Mouse (Mus musculus) hindbrain, embryonic 10.5 days (tissue): ENCODE data around the gene Pfkm. TPM values are rescaled to one million over a fixed set of nuclear protein-coding genes. Genes with fewer than 3 reads are reported as not detected.

Source experiments
- DNase-seq: peaks from one replicate; pipeline ENCODE4 v3.0.0-alpha.2; 2017; ENCODE audit warnings: low spot score
- H3K27ac ChIP-seq: fragments of 300-500 bp; sonication (generic); 2 replicates; pipeline ENCODE4 v1.5.1; 2016; ENCODE audit warnings: mild to moderate bottlenecking, moderate library complexity
- H3K27me3 ChIP-seq: fragments of 300-500 bp; sonication (generic); 2 replicates; pipeline ENCODE4 v1.6.1; 2016; ENCODE audit warnings: mild to moderate bottlenecking; ENCODE audit not compliant: poor library complexity, insufficient read depth, severe bottlenecking
- H3K36me3 ChIP-seq: fragments of 300-500 bp; sonication (generic); 2 replicates; pipeline ENCODE4 v1.6.1; 2016; ENCODE audit warnings: mild to moderate bottlenecking, moderate library complexity
- H3K4me1 ChIP-seq: fragments of 300-500 bp; sonication (generic); replicated peaks from 2 replicates; pipeline ENCODE4 v1.6.1; 2016; ENCODE audit warnings: mild to moderate bottlenecking
- H3K4me3 ChIP-seq: fragments of 300-500 bp; sonication (generic); 2 replicates; pipeline ENCODE4 v1.5.1; 2016; ENCODE audit warnings: mild to moderate bottlenecking, moderate library complexity
- H3K9me3 ChIP-seq: fragments of 300-500 bp; sonication (generic); 2 replicates; pipeline ENCODE4 v1.6.1; 2016; ENCODE audit warnings: mild to moderate bottlenecking, moderate library complexity
- WGBS: fragments of 180-500 bp; shearing (Covaris S2); methylation state at CpG from one replicate; pipeline ENCODE4 v1.1.7; 2016; 5-methylcytosine and 5-hydroxymethylcytosine counted together
- polyA plus RNA-seq: library from polyadenylated mRNA; unstranded; fragments of >200 nt; fragmentation: Nextera tagmentation; extraction: Ambion mirVana; gene quantifications from 2 replicates; pipeline ENCODE4 v1.2.1, GENCODE M21; 2016

The Pfkm gene
- polyA plus RNA-seq, 1 experiment from 2014 or later: 37.9 TPM

DNA sequence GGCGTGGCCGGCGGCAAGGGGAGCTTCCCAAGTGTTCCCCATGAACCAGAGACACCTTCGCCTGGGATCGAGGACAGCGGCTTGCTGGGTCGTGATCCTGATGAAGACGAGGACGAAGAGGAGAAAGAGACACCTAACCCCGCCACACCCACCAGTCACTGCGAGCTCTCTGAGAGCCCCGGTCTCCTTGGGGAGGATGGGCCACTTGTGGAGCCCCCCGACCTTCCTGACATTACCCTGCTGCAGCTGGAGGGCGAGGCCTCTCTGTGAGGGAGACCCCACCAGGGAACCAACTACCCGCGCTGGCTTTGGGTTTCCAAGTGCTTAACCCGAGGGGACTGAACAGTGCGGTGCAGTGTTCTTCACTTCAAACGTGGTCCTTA lies 76.2 kb downstream of the Pfkm start:
- Histone ChIP-seq H3K27ac (peak overlapping the region; percentile 89), H3K4me3 (peak overlapping the region; percentile 59), H3K36me3 (no peaks in the 10 kb centered on the region), H3K27me3 (peaks cover 79% of the 10 kb centered on the region), H3K9me3 (no peaks in the 10 kb centered on the region), H3K4me1 (peaks cover 48% of the 10 kb centered on the region)
- 3% methylated on average over 19 of the region's 19 CpGs for WGBS
- no peak for DNase-seq

DNA sequence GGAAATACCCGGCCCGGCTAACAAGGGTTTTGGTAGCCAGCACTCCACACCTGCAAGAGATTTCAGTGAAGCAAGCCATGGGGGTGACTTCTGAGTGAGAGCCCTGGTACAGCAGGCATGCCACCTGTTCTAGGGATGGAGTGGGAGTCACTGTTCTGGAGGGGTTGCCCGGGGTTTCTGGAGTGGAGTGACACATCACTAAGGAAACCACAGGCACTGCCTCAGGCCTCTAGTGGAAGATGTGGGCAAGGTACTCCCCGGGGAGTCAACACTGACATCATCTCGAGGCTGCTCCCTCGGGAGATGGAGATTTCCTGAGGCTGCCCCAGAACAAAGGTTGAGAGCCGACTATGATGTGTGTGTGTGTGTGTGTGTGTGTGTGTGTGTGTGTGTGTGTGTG lies 78.0 kb downstream of the Pfkm start:
- Histone ChIP-seq H3K27ac (no peak overlapping the region), H3K9me3 (no peaks in the 10 kb centered on the region), H3K4me1 (peaks cover 48% of the 10 kb centered on the region), H3K36me3 (no peaks in the 10 kb centered on the region), H3K4me3 (peak overlapping the region; percentile 59; the same call in 1 of the 2 replicates), H3K27me3 (peaks cover 75% of the 10 kb centered on the region)
- WGBS: 41% methylated on average over 7 of the region's 7 CpGs
- peak; percentile 29 for DNase-seq

DNA sequence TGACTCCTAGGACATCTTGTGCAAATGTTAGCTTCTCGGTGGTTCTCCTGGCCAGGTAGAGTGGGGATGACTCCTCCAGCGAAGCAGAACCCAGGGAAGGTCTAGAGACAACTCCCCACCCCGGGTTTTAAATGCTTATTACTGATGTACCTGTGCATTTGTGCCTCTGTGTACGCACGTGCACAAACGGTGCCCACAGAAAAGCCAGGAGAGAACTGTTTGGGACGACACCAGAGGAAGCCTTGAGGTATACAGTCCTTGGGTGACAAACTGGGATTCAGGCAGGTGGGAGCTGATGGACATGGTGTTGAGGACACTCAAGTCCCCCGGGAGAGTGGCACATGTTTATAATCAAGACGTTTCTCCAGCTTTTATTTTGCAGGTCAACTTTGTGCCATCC lies 78.5 kb downstream of the Pfkm start:
- no peak overlapping the region for H3K27ac ChIP-seq
- H3K27me3 ChIP-seq: peaks cover 70% of the 10 kb centered on the region
- H3K36me3 ChIP-seq: no peaks in the 10 kb centered on the region
- H3K4me3 ChIP-seq: no peak overlapping the region
- WGBS: 75% methylated on average over 9 of the region's 9 CpGs
- H3K4me1 ChIP-seq: peaks cover 48% of the 10 kb centered on the region
- H3K9me3 ChIP-seq: no peaks in the 10 kb centered on the region
- DNase-seq: no peak

DNA sequence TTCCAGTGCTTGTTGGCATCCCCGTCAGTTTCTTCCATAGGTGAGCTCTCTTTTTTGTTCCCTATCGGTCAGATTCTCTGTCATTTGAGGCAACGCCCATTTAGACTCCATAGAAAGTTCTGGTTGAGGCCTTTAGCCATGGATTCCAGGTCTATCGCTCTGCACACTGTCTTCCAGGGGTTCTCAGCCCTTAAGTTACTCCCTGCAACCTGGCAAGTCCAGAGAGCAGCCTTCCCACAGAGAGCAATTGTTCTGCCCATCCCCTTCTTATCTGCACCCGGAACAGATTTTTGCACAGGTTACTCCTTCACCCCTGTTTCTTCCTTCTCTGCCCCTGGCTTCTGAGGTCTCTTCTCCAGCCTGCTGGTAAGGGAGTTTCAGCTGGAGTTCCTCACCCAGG lies 79.7 kb downstream of the Pfkm start:
- WGBS: 71% methylated on average over 5 of the region's 5 CpGs
- Histone ChIP-seq H3K4me3 (no peak overlapping the region), H3K27ac (no peak overlapping the region)

DNA sequence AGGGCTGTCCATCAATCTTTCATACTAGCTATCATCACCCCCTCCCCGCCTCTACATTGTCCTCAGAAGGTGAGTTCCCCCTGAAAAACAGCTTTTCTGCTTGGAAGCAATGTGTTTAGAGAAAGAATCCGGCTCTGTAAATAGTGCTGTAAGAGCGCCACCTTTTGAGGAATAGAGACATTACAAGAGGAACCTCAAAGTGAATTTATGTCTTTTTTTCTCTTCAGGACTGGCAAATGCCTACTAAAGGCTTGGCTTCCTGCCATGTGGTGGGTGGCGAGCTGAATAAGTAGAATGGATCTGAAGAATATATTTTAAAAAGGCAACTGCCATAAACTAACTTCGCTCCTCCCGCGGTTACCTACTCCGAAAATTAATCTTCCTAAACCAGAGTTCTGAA lies 81.4 kb downstream of the Pfkm start:
- H3K27me3 ChIP-seq: peaks cover 61% of the 10 kb centered on the region
- no peak overlapping the region for H3K27ac ChIP-seq
- no peaks in the 10 kb centered on the region for H3K9me3 ChIP-seq
- peaks cover 23% of the 10 kb centered on the region for H3K4me1 ChIP-seq
- DNase-seq: no peak
- 41% methylated on average over 8 of the region's 8 CpGs for WGBS
- no peaks in the 10 kb centered on the region for H3K36me3 ChIP-seq
- no peak overlapping the region for H3K4me3 ChIP-seq

More for the DNA sequence above, 79.7 kb downstream of the Pfkm start:
- H3K36me3 ChIP-seq: no peaks in the 10 kb centered on the region
- no peaks in the 10 kb centered on the region for H3K9me3 ChIP-seq
- DNase-seq: no peak
- peaks cover 64% of the 10 kb centered on the region for H3K27me3 ChIP-seq
- peaks cover 40% of the 10 kb centered on the region for H3K4me1 ChIP-seq

DNA sequence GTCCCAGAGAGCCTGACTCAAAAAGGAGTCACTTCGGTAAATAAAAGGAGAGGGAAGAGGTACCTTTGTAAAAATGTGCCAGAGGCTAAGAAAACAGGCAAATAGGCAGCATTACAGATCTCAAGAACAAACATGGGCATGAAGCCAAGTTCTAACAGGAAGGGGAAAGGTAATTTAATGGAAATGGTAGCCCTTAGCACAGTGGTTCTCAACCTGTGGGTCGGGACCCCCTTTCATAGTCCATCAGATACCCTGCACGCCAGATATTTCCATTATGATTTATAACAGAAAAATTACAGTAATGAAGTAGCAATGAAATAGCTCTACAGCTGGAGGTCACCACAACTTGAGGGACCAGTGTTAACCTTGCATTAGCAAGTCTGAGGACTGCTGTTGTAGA lies 84.9 kb downstream of the Pfkm start:
- Histone ChIP-seq H3K9me3 (no peaks in the 10 kb centered on the region), H3K4me1 (peaks cover 13% of the 10 kb centered on the region), H3K4me3 (no peak overlapping the region), H3K27me3 (peaks cover 41% of the 10 kb centered on the region), H3K27ac (no peak overlapping the region), H3K36me3 (no peaks in the 10 kb centered on the region)
- no peak for DNase-seq
- WGBS: 75% methylated on average over 3 of the region's 3 CpGs

DNA sequence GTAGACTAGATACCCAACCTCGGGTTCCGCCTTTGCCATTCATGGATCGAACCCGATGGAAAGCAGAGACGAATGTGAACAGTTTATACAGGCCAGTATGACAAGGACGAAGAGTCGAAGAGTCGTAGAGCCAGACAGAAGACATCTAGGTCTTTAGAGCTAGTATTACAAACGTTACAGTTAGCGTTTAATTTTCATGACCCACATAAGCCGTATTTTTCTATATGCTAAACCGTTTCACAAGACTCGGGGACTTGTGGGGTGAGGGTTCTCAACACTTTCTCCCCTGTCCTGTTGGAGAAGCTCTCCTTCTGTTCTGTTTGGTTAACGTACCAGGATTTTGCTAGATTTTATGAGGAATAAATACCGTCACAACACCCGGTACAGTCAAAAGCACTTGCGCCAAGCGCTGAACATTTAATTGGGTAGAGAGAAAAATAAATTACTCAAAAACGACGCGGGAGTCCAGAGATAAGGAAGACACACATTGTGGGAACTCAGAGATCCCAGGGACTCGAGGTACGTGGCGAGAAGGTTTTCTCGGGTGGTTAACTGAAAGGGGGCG lies 88.3 kb downstream of the Pfkm start:
- peaks cover 13% of the 10 kb centered on the region for H3K4me1 ChIP-seq

DNA sequence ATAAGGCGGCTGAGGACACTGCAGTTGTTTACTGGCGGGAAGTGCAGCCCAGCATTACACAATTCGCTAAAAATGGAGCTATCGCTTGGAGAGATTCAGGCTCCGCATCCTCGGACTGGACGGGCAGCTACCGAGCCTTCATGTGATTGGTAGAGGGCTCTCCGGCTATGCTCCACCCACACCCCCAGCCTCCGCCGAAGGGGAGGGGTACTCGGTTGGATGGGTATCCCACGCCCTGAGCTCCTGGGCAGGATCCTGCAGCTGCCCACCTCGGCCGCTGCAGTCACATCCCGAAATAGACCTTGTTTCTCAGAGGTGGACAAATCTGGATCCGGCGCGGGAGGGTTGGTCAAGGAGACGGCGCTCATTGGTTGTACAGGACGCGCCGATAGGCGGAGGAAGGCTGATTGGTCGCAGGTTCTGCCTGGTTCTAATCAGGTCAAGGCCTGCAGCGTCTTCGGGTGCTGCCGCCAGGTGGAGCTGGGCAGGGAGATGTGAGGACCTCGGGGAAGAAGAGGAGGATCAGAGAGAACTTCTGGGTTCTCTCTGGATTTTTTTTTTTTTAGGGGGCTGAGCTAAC lies 88.8 kb downstream of the Pfkm start:
- no peaks in the 10 kb centered on the region for H3K36me3 ChIP-seq
- peak; percentile 94 for DNase-seq
- under 1% methylated on average over 30 of the region's 30 CpGs for WGBS
- peak overlapping the region; percentile 81 for H3K27ac ChIP-seq
- peak overlapping the region; percentile 59 for H3K4me3 ChIP-seq
- peaks cover 34% of the 10 kb centered on the region for H3K27me3 ChIP-seq
- H3K9me3 ChIP-seq: no peaks in the 10 kb centered on the region
- peaks cover 13% of the 10 kb centered on the region for H3K4me1 ChIP-seq

More for the DNA sequence above, 88.3 kb downstream of the Pfkm start:
- peaks cover 34% of the 10 kb centered on the region for H3K27me3 ChIP-seq
- H3K27ac ChIP-seq: peak overlapping the region; percentile 81
- 5% methylated on average over 26 of the region's 26 CpGs for WGBS
- peak overlapping the region; percentile 59 for H3K4me3 ChIP-seq
- no peaks in the 10 kb centered on the region for H3K36me3 ChIP-seq
- H3K9me3 ChIP-seq: no peaks in the 10 kb centered on the region
- DNase-seq: no peak

Other genes starting within 250 kb of the Pfkm start
- 25.7 and 32.7 TPM in 2 replicates for gene Hdac7, start 248.1 kb upstream of the Pfkm start, polyA plus RNA-seq
- 0.51 and 1.0 TPM in 2 replicates for gene Vdr, start 182.0 kb upstream of the Pfkm start, polyA plus RNA-seq
- gene Tmem106c, start 128.4 kb upstream of the Pfkm start, polyA plus RNA-seq: 58.9 and 64.5 TPM in 2 replicates
- 196 and 224 TPM in 2 replicates for gene Col2a1, start 87.9 kb upstream of the Pfkm start, polyA plus RNA-seq
- 36.5 and 44.1 TPM in 2 replicates for gene Senp1, start 1.2 kb downstream of the Pfkm start, polyA plus RNA-seq
- gene Asb8, start 73.0 kb downstream of the Pfkm start, polyA plus RNA-seq: 39.4 and 48.8 TPM in 2 replicates
- gene Ccdc184, start 74.6 kb downstream of the Pfkm start, polyA plus RNA-seq: 5.9 and 12.2 TPM in 2 replicates
- not detected in 2 replicates for gene Olfr288, start 103.0 kb downstream of the Pfkm start, polyA plus RNA-seq
- gene Gm44579, start 128.4 kb downstream of the Pfkm start, polyA plus RNA-seq: not detected in 2 replicates
- not detected in 2 replicates for gene Olfr287, start 128.5 kb downstream of the Pfkm start, polyA plus RNA-seq
- gene Olfr286, start 141.9 kb downstream of the Pfkm start, polyA plus RNA-seq: not detected in 2 replicates
- gene H1fnt, start 164.7 kb downstream of the Pfkm start, polyA plus RNA-seq: not detected in 2 replicates
- 0.66 and 1.3 TPM in 2 replicates for gene Zfp641, start 203.6 kb downstream of the Pfkm start, polyA plus RNA-seq
- not detected in 2 replicates for gene Olfr285, start 224.8 kb downstream of the Pfkm start, polyA plus RNA-seq
- gene Olfr284, start 248.4 kb downstream of the Pfkm start, polyA plus RNA-seq: not detected in 2 replicates